ENCODE assay signal across 24 mouse cellular contexts in genomic region chr6:31575063-31575462, GRCm38 (mm10). TPM values are rescaled to one million over a fixed set of nuclear protein-coding genes. Genes with fewer than 3 reads are reported as not detected.
DNase-seq lines count a peak whose midpoint lies in the region; ATAC-seq and TF ChIP-seq lines count a peak whose summit lies in the region.
"Had no signal": no experiment of that assay in that cellular context is flagged by ENCODE, and none has a peak within 500 bp of the region (broad histone marks: within the 10 kb centered on the region; RNA-seq: fewer than 3 reads in every experiment).

No protein-coding gene starts in this region.

- 55% methylated on average over 4 of the region's 4 CpGs for WGBS in liver, embryonic 12.5 days (ENCODE audit: insufficient replicate concordance)

- H3K9ac ChIP-seq in liver, embryonic 12.5 days, result no peak overlapping the region
- H3K9ac ChIP-seq: forebrain, embryonic 15.5 days; hindbrain, embryonic 14.5 days; limb, embryonic 12.5 days; midbrain, embryonic 12.5 days had no signal

- DNase-seq in frontal cortex, postnatal 36 days (ENCODE audit: low spot score in 2 of 2), result peak; percentile 49 to 65
- DNase-seq in frontal cortex, postnatal 25 days (ENCODE audit: low spot score in 2 of 2), result no peak
- peak; percentile 34 to 51 for DNase-seq in left cerebral cortex, adult 18-20 months (ENCODE audit: low spot score in 2 of 2)
- DNase-seq in left cerebral cortex, postnatal 4 days, result no peak
- peak; percentile 45 for DNase-seq in right cerebral cortex, postnatal 25 days
- DNase-seq: adrenal gland, postnatal 25 days; cerebellum, adult 9-10 months; heart, postnatal 4 days; kidney, adult 2 months; lung, adult 18-20 months; lung, postnatal 10 days; thymus, postnatal 14 days had no signal

- H3K4me1 ChIP-seq in cortical plate, adult 2 months (ENCODE audit: control insufficient read depth, insufficient read depth, low read length), result 0 out of 2 replicates have a peak, but pooled peaks cover 2% of the 10 kb centered on the region
- peaks cover 18% of the 10 kb centered on the region for H3K4me1 ChIP-seq in liver, embryonic 12.5 days
- H3K4me1 ChIP-seq: embryonic facial prominence, embryonic 10.5 days; forebrain, embryonic 15.5 days; limb, embryonic 12.5 days; midbrain, embryonic 12.5 days had no signal

- H3K4me3 ChIP-seq in cortical plate, adult 2 months (ENCODE audit: insufficient read depth, low read length), result no peak overlapping the region
- H3K4me3 ChIP-seq in liver, embryonic 12.5 days, result no peak overlapping the region
- H3K4me3 ChIP-seq: embryonic facial prominence, embryonic 10.5 days; forebrain, embryonic 15.5 days; heart, embryonic 10.5 days; limb, embryonic 12.5 days; midbrain, embryonic 12.5 days had no signal

- H3K4me2 ChIP-seq in liver, embryonic 12.5 days, result no peak overlapping the region
- H3K4me2 ChIP-seq: forebrain, embryonic 15.5 days; hindbrain, embryonic 14.5 days; limb, embryonic 12.5 days; liver, embryonic 11.5 days; midbrain, embryonic 12.5 days had no signal

- no peak for ATAC-seq in liver, embryonic 12.5 days
- ATAC-seq: CD4-positive, CD25-positive, alpha-beta regulatory T cell, adult 4 months; forebrain, embryonic 15.5 days had no signal

- no peak for TF ChIP-seq CTCF in cortical plate, adult 2 months (IDR thresholded peaks at IDR 0.05; ENCODE audit: extremely low read depth, insufficient read depth, low read length)

- H3K27me3 ChIP-seq in liver, embryonic 12.5 days (replicated peaks), result 0 out of 2 replicates have a peak, but pooled peaks cover 4% of the 10 kb centered on the region
- H3K27me3 ChIP-seq: forebrain, embryonic 15.5 days had no signal

- no peaks in the 10 kb centered on the region for H3K36me3 ChIP-seq in liver, embryonic 12.5 days
- H3K36me3 ChIP-seq: embryonic facial prominence, embryonic 10.5 days; forebrain, embryonic 15.5 days; heart, embryonic 10.5 days; limb, embryonic 12.5 days; midbrain, embryonic 12.5 days had no signal

- intact Hi-C loops in left cerebral cortex, postnatal 4 days (cut with DNase I), result no loop called here

- H3K9me3 ChIP-seq in liver, embryonic 12.5 days (replicated peaks), result no peaks in the 10 kb centered on the region
- H3K9me3 ChIP-seq: embryonic facial prominence, embryonic 10.5 days; forebrain, embryonic 15.5 days; heart, embryonic 10.5 days; limb, embryonic 12.5 days; midbrain, embryonic 12.5 days had no signal

- H3K27ac ChIP-seq in cortical plate, adult 2 months (ENCODE audit: insufficient read depth, low read length), result peak overlapping the region; percentile 36; the same call in 1 of the 2 replicates
- no peak overlapping the region for H3K27ac ChIP-seq in liver, embryonic 12.5 days
- H3K27ac ChIP-seq: embryonic facial prominence, embryonic 10.5 days; forebrain, embryonic 15.5 days; heart, embryonic 10.5 days; hindbrain, embryonic 14.5 days; kidney, postnatal 0 days; limb, embryonic 12.5 days; midbrain, embryonic 12.5 days; stomach, postnatal 0 days had no signal

- TF ChIP-seq POLR2A in cortical plate, adult 2 months (IDR thresholded peaks at IDR 0.05; ENCODE audit: extremely low read depth, insufficient read depth, low read length), result no peak

RNA-seq across cellular contexts. Expression of gene Podxl, which starts 11.3 kb away (rescaled TPM):
- total RNA-seq in left cerebral cortex, adult 18-20 months (2021), result 10 to 100 TPM; 20.3 to 22.7 TPM
- total RNA-seq in left cerebral cortex, postnatal 4 days (2021), result 10 to 100 TPM; 19.0 to 20.2 TPM
- 21.7 and 24.2 TPM in 2 replicates for polyA plus RNA-seq in cortical plate, adult 2 months (2012; rRNA removed)
- 23.0 and 24.5 TPM in 2 replicates for polyA plus RNA-seq in liver, embryonic 12.5 days (2016; fragmentation: Nextera tagmentation; extraction: Ambion mirVana)
- polyA plus RNA-seq: CD4-positive, CD25-positive, alpha-beta regulatory T cell, adult 4 months had no signal

Comparison
In these comparisons a context has a peak if more than half of its experiments do, and no peak if none do; other contexts are left out.
1. DNase-seq: peak in frontal cortex, postnatal 36 days (2 of 2), left cerebral cortex, adult 18-20 months (2 of 2) and right cerebral cortex, postnatal 25 days (single experiment); none in frontal cortex, postnatal 25 days (0 of 2) and left cerebral cortex, postnatal 4 days (single experiment).